In genomic region chr1:50980591-50980990, GRCm38 (mm10) we compare ENCODE assay signal across 21 mouse cellular contexts.
DNase-seq lines count a peak whose midpoint lies in the region; ATAC-seq and TF ChIP-seq lines count a peak whose summit lies in the region.
"Had no signal": no experiment of that assay in that cellular context is flagged by ENCODE, and none has a peak within 500 bp of the region (broad histone marks: within the 10 kb centered on the region; RNA-seq: fewer than 3 reads in every experiment).

No protein-coding gene starts in this region.

- 53% methylated on average over 4 of the region's 4 CpGs for WGBS in lung, embryonic 14.5 days

- no peaks in the 10 kb centered on the region for H3K27me3 ChIP-seq in lung, embryonic 14.5 days (ENCODE audit: insufficient read depth, low read length)
- H3K27me3 ChIP-seq: heart, embryonic 13.5 days; limb, embryonic 13.5 days; neural tube, embryonic 13.5 days; stomach, embryonic 15.5 days had no signal

- H3K4me2 ChIP-seq in lung, embryonic 14.5 days: peak overlapping the region; percentile 23; the same call in 1 of the 2 replicates
- H3K4me2 ChIP-seq: heart, embryonic 13.5 days; limb, embryonic 13.5 days; neural tube, embryonic 13.5 days; stomach, embryonic 15.5 days had no signal

- DNase-seq in lung, embryonic 14.5 days: no peak
- DNase-seq in lung, postnatal 10 days: no peak
- peak; percentile 25 to 39 for DNase-seq in frontal cortex, postnatal 14 days (ENCODE audit: low spot score in 2 of 2)
- DNase-seq in left cerebral cortex, adult 8-10 months (ENCODE audit: low spot score in 2 of 2): peak; percentile 21 to 85
- DNase-seq in right cerebral cortex, postnatal 14 days: peak; percentile 20
- DNase-seq in thymus, postnatal 10 days (ENCODE audit: low spot score in 2 of 2): no peak
- DNase-seq: adrenal gland, postnatal 25 days; cerebellum, adult 9-10 months; gastrocnemius, postnatal 36 days; heart, postnatal 36 days; kidney, adult 8-10 months; kidney, postnatal 36 days; spleen, adult 18-20 months had no signal

- H3K9ac ChIP-seq in lung, embryonic 14.5 days: no peak overlapping the region
- H3K9ac ChIP-seq: heart, embryonic 13.5 days; limb, embryonic 13.5 days; liver, embryonic 14.5 days; neural tube, embryonic 13.5 days; stomach, embryonic 15.5 days had no signal

- peak overlapping the region; percentile 52; the same call in 1 of the 2 replicates for H3K27ac ChIP-seq in lung, embryonic 14.5 days (ENCODE audit: low read depth)
- H3K27ac ChIP-seq: heart, embryonic 13.5 days; limb, embryonic 13.5 days; liver, embryonic 14.5 days; midbrain, embryonic 10.5 days; neural tube, embryonic 13.5 days; stomach, embryonic 15.5 days had no signal

- TF ChIP-seq CTCF in lung, embryonic 14.5 days (IDR thresholded peaks at IDR 0.05; ENCODE audit: low read depth): no peak

- peaks cover 6% of the 10 kb centered on the region for H3K4me1 ChIP-seq in lung, embryonic 14.5 days (ENCODE audit: insufficient read depth)
- H3K4me1 ChIP-seq: heart, embryonic 13.5 days; limb, embryonic 13.5 days; midbrain, embryonic 10.5 days; neural tube, embryonic 13.5 days; stomach, embryonic 15.5 days had no signal

- no peak for ATAC-seq in lung, embryonic 14.5 days (ENCODE audit: insufficient read depth)
- ATAC-seq in granulocyte monocyte progenitor cell, adult 5-6 weeks (replicated peaks; ENCODE audit: poor library complexity, severe bottlenecking): no peak
- ATAC-seq: Patski had no signal

- H3K4me3 ChIP-seq in lung, embryonic 14.5 days (ENCODE audit: low read depth, low read length): no peak overlapping the region
- H3K4me3 ChIP-seq: heart, embryonic 13.5 days; limb, embryonic 13.5 days; midbrain, embryonic 10.5 days; neural tube, embryonic 13.5 days; stomach, embryonic 15.5 days had no signal

- H3K9me3 ChIP-seq in lung, embryonic 14.5 days (ENCODE audit: low read depth, low read length): no peaks in the 10 kb centered on the region
- H3K9me3 ChIP-seq: heart, embryonic 13.5 days; limb, embryonic 13.5 days; midbrain, embryonic 10.5 days; neural tube, embryonic 13.5 days; stomach, embryonic 15.5 days had no signal

- H3K36me3 ChIP-seq in lung, embryonic 14.5 days (ENCODE audit: insufficient read depth): no peaks in the 10 kb centered on the region
- H3K36me3 ChIP-seq: heart, embryonic 13.5 days; limb, embryonic 13.5 days; midbrain, embryonic 10.5 days; neural tube, embryonic 13.5 days; stomach, embryonic 15.5 days had no signal

Comparison
In these comparisons a context has a peak if more than half of its experiments do, and no peak if none do; other contexts are left out.
1. DNase-seq: peak in frontal cortex, postnatal 14 days (2 of 2), left cerebral cortex, adult 8-10 months (2 of 2) and right cerebral cortex, postnatal 14 days (single experiment); none in lung, embryonic 14.5 days (single experiment), lung, postnatal 10 days (single experiment) and thymus, postnatal 10 days (0 of 2).